8 mouse cellular contexts compared by ENCODE assay signal in genomic region chr13:98572011-98572570, GRCm38 (mm10).
A peak's percentile ranks its signal among the peaks of the same experiment; 100 is the strongest.
DNase-seq lines count a peak whose midpoint lies in the region; ATAC-seq and TF ChIP-seq lines count a peak whose summit lies in the region.

No protein-coding gene starts in this region.

- H3K4me1 ChIP-seq in kidney, postnatal 0 days (replicated peaks; ENCODE audit: insufficient read depth, low read length): peaks cover 15% of the 10 kb centered on the region; the same call in 1 of the 2 replicates
- peaks cover 28% of the 10 kb centered on the region for H3K4me1 ChIP-seq in forebrain, embryonic 12.5 days
- H3K4me1 ChIP-seq in intestine, postnatal 0 days (replicated peaks; ENCODE audit: control insufficient read depth, insufficient read depth, low read length): no peaks in the 10 kb centered on the region
- peaks cover 21% of the 10 kb centered on the region for H3K4me1 ChIP-seq in neural tube, embryonic 12.5 days

- peaks cover 8% of the 10 kb centered on the region for H3K27me3 ChIP-seq in kidney, postnatal 0 days (ENCODE audit: insufficient read depth, low read length)
- H3K27me3 ChIP-seq in forebrain, embryonic 12.5 days: peaks cover 94% of the 10 kb centered on the region
- peaks cover 12% of the 10 kb centered on the region for H3K27me3 ChIP-seq in intestine, postnatal 0 days (replicated peaks; ENCODE audit: control insufficient read depth, insufficient read depth, low read length)
- H3K27me3 ChIP-seq in neural tube, embryonic 12.5 days (replicated peaks): peaks cover 42% of the 10 kb centered on the region

- H3K27ac ChIP-seq in kidney, postnatal 0 days: no peak overlapping the region
- no peak overlapping the region for H3K27ac ChIP-seq in forebrain, embryonic 12.5 days
- no peak overlapping the region for H3K27ac ChIP-seq in intestine, postnatal 0 days (ENCODE audit: low read depth, low read length)
- H3K27ac ChIP-seq in neural tube, embryonic 12.5 days: no peak overlapping the region

- H3K9me3 ChIP-seq in kidney, postnatal 0 days (replicated peaks; ENCODE audit: low read length): no peaks in the 10 kb centered on the region
- H3K9me3 ChIP-seq in forebrain, embryonic 12.5 days: no peaks in the 10 kb centered on the region
- H3K9me3 ChIP-seq in intestine, postnatal 0 days (ENCODE audit: control insufficient read depth): no peaks in the 10 kb centered on the region
- no peaks in the 10 kb centered on the region for H3K9me3 ChIP-seq in neural tube, embryonic 12.5 days

- H3K4me2 ChIP-seq in kidney, postnatal 0 days (ENCODE audit: low read length): peak overlapping the region; percentile 65
- H3K4me2 ChIP-seq in forebrain, embryonic 12.5 days: peak overlapping the region; percentile 51
- H3K4me2 ChIP-seq in intestine, postnatal 0 days (replicated peaks; ENCODE audit: low read depth): peak overlapping the region; percentile 78; the same call in 1 of the 2 replicates
- H3K4me2 ChIP-seq in neural tube, embryonic 12.5 days (replicated peaks): peak overlapping the region; percentile 76

- H3K9ac ChIP-seq in kidney, postnatal 0 days (ENCODE audit: low read depth, low read length): 0 out of 2 replicates have a peak overlapping the region, but pooled peaks have one; percentile 50
- no peak overlapping the region for H3K9ac ChIP-seq in forebrain, embryonic 12.5 days
- H3K9ac ChIP-seq in intestine, postnatal 0 days (ENCODE audit: low read depth, low read length): no peak overlapping the region
- H3K9ac ChIP-seq in neural tube, embryonic 12.5 days: no peak overlapping the region

- TF ChIP-seq CTCF in kidney, postnatal 0 days (IDR thresholded peaks at IDR 0.05; ENCODE audit: low read depth): no peak
- no peak for TF ChIP-seq CTCF in intestine, postnatal 0 days (IDR thresholded peaks at IDR 0.05; ENCODE audit: low read depth)

- H3K36me3 ChIP-seq in kidney, postnatal 0 days (ENCODE audit: insufficient read depth, low read length): no peaks in the 10 kb centered on the region
- H3K36me3 ChIP-seq in forebrain, embryonic 12.5 days (replicated peaks): no peaks in the 10 kb centered on the region
- no peaks in the 10 kb centered on the region for H3K36me3 ChIP-seq in intestine, postnatal 0 days (ENCODE audit: control insufficient read depth, insufficient read depth)
- no peaks in the 10 kb centered on the region for H3K36me3 ChIP-seq in neural tube, embryonic 12.5 days

- WGBS in kidney, postnatal 0 days: 15% methylated on average over 12 of the region's 14 CpGs
- WGBS in forebrain, embryonic 12.5 days: 1% methylated on average over 10 of the region's 14 CpGs
- WGBS in intestine, postnatal 0 days: 33% methylated on average over 11 of the region's 14 CpGs
- 4% methylated on average over 11 of the region's 14 CpGs for WGBS in neural tube, embryonic 12.5 days

- no peak for ATAC-seq in kidney, postnatal 0 days (replicated peaks; ENCODE audit: low FRiP score, low read depth)
- ATAC-seq in forebrain, embryonic 12.5 days (ENCODE audit: low FRiP score): peak; percentile 75
- no peak for ATAC-seq in intestine, postnatal 0 days
- peak; percentile 74; the same call in 1 of the 2 replicates for ATAC-seq in neural tube, embryonic 12.5 days (ENCODE audit: low FRiP score, low read depth)

- peak; percentile 24 for DNase-seq in kidney, postnatal 0 days (ENCODE audit: low spot score)
- DNase-seq in kidney, postnatal 36 days: no peak
- no peak for DNase-seq in right cerebral cortex, postnatal 4 days
- DNase-seq in ovary, postnatal 10 days (ENCODE audit: low spot score): no peak
- no peak for DNase-seq in urinary bladder, postnatal 4 days (ENCODE audit: low spot score in 2 of 2)

- peak overlapping the region; percentile 33; the same call in 1 of the 2 replicates for H3K4me3 ChIP-seq in kidney, postnatal 0 days (replicated peaks; ENCODE audit: low read depth, low read length)
- H3K4me3 ChIP-seq in forebrain, embryonic 12.5 days (replicated peaks): peak overlapping the region; percentile 33; the same call in 1 of the 2 replicates
- peak overlapping the region; percentile 42 for H3K4me3 ChIP-seq in intestine, postnatal 0 days (ENCODE audit: low read depth, low read length)
- peak overlapping the region; percentile 38 for H3K4me3 ChIP-seq in neural tube, embryonic 12.5 days

Comparison
In these comparisons a context has a peak if more than half of its experiments do, and no peak if none do; other contexts are left out.
1. ATAC-seq: peak in forebrain, embryonic 12.5 days (single experiment) and neural tube, embryonic 12.5 days (single experiment); none in kidney, postnatal 0 days (single experiment) and intestine, postnatal 0 days (single experiment).
2. Peak in every context shown above with its lines, with median percentiles within 50 percentile points of each other: H3K4me2 ChIP-seq and H3K4me3 ChIP-seq.